ENCODE assay signal across 8 mouse cellular contexts in the genomic region with DNA sequence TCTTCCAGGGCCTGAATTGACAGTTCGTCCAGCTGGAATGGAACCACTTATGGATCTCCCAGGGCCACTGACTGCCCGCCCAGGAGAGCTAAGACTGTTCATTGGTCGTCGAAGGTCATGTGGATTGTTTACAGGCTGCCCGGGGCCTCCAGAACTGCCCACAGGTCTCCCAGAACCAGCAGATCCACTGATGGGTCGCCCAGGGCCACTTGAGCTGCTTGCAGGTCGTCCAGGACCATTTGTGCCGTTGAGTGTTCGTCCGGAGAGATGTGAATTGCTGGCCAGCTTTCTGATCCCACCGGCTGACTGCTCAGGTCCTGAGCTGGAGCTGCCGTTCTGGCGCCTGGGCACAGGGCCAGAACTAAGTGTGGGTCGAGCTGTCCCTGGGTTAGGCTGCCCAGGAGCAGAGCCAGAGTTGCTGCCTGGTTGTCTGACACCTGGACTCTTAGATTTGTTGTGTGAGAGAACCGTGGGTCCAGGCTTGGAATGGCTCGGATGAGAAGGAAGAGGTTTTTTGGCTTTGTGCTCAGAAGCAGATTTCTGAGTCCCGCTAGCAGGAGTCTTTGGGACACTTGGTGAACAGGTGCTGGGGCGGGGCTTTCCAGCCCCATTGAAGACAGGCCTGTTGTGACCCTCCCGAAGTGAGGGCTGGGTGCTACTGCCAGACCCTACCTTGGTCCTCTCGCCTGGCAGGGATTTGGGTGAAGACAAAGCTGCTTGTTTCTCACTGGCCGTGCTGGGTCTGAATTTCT. TPM values are rescaled to one million over a fixed set of nuclear protein-coding genes. Genes with fewer than 3 reads are reported as not detected.
DNase-seq lines count a peak whose midpoint lies in the region; ATAC-seq and TF ChIP-seq lines count a peak whose summit lies in the region.
"Had no signal": no experiment of that assay in that cellular context is flagged by ENCODE, and none has a peak within 500 bp of the region (broad histone marks: within the 10 kb centered on the region; RNA-seq: fewer than 3 reads in every experiment).

No protein-coding gene starts in this region.

- no peaks in the 10 kb centered on the region for H3K27me3 ChIP-seq in midbrain, postnatal 0 days (ENCODE audit: insufficient read depth, low read length)
- no peaks in the 10 kb centered on the region for H3K27me3 ChIP-seq in midbrain, embryonic 16.5 days (ENCODE audit: control insufficient read depth, insufficient read depth, low read depth, low read length)

- WGBS in midbrain, postnatal 0 days: 86% methylated on average over 21 of the region's 21 CpGs
- WGBS in midbrain, embryonic 16.5 days: 89% methylated on average over 21 of the region's 21 CpGs

- H3K9ac ChIP-seq in midbrain, postnatal 0 days (replicated peaks; ENCODE audit: low read length, poor library complexity, severe bottlenecking): no peak overlapping the region
- H3K9ac ChIP-seq in midbrain, embryonic 16.5 days (ENCODE audit: low read depth, low read length): no peak overlapping the region

- no peak overlapping the region for H3K4me3 ChIP-seq in midbrain, postnatal 0 days (ENCODE audit: low read depth, low read length)
- no peak overlapping the region for H3K4me3 ChIP-seq in midbrain, embryonic 16.5 days (ENCODE audit: low read depth, low read length)

- no peaks in the 10 kb centered on the region for H3K4me1 ChIP-seq in midbrain, postnatal 0 days (ENCODE audit: insufficient read depth, low read length)
- H3K4me1 ChIP-seq in midbrain, embryonic 16.5 days (ENCODE audit: control insufficient read depth, insufficient read depth, low read length): peaks cover 14% of the 10 kb centered on the region

- peak; percentile 51 for DNase-seq in midbrain, postnatal 0 days (ENCODE audit: low spot score)
- peak; percentile 21 to 35 for DNase-seq in gastrocnemius, adult 8-10 months (ENCODE audit: low spot score in 2 of 2)
- DNase-seq in kidney, adult 8-10 months: peak; percentile 61 to 65
- DNase-seq in right cerebral cortex, postnatal 25 days: no peak
- no peak for DNase-seq in right cerebral cortex, postnatal 4 days
- DNase-seq: lung, postnatal 10 days had no signal

- H3K36me3 ChIP-seq in midbrain, postnatal 0 days (ENCODE audit: insufficient read depth, low read length): peaks cover 39% of the 10 kb centered on the region
- peaks cover 28% of the 10 kb centered on the region for H3K36me3 ChIP-seq in midbrain, embryonic 16.5 days (ENCODE audit: control insufficient read depth, insufficient read depth, low read length)

- no peak overlapping the region for H3K27ac ChIP-seq in midbrain, postnatal 0 days (ENCODE audit: low read depth, low read length)
- H3K27ac ChIP-seq in midbrain, embryonic 16.5 days (ENCODE audit: low read length): no peak overlapping the region

- H3K4me2 ChIP-seq in midbrain, postnatal 0 days (ENCODE audit: low read depth, low read length, poor library complexity, severe bottlenecking): no peak overlapping the region
- H3K4me2 ChIP-seq in midbrain, embryonic 16.5 days (ENCODE audit: low read length): no peak overlapping the region

- TF ChIP-seq CTCF in midbrain, postnatal 0 days (IDR thresholded peaks at IDR 0.05): no peak

- no peaks in the 10 kb centered on the region for H3K9me3 ChIP-seq in midbrain, postnatal 0 days (ENCODE audit: low read length)
- no peaks in the 10 kb centered on the region for H3K9me3 ChIP-seq in midbrain, embryonic 16.5 days (replicated peaks; ENCODE audit: control insufficient read depth, low read length, poor library complexity, severe bottlenecking)

- ATAC-seq in midbrain, postnatal 0 days (ENCODE audit: low FRiP score): no peak
- ATAC-seq in midbrain, embryonic 16.5 days: no peak
- ATAC-seq in erythroblast, adult 5-6 weeks (replicated peaks; ENCODE audit: low FRiP score, poor library complexity, severe bottlenecking): no peak

RNA-seq across cellular contexts. Expression of gene Spty2d1, which starts 10.4 kb away (rescaled TPM):
- total RNA-seq in midbrain, postnatal 0 days (2014; rRNA removed): 8.8 and 10.7 TPM in 2 replicates
- polyA plus RNA-seq in midbrain, postnatal 0 days (2015; fragmentation: Nextera tagmentation; extraction: Ambion mirVana): 3.8 and 4.7 TPM in 2 replicates
- 7.4 and 8.5 TPM in 2 replicates for polyA plus RNA-seq in midbrain, embryonic 16.5 days (2015; fragmentation: Nextera tagmentation; extraction: Ambion mirVana)
- 1 to 10 TPM; 3.6 to 4.8 (median 4.3) TPM for total RNA-seq in gastrocnemius, adult 8-10 months (2022)
- 11.9 and 17.3 TPM in 2 replicates for total RNA-seq in erythroblast, adult 5-6 weeks (2015; ENCODE audit: low replicate concordance)
- total RNA-seq in erythroblast, adult 5-6 weeks (2017; ENCODE audit: low replicate concordance): 13.6 and 20.6 TPM in 2 replicates

RNA-seq across cellular contexts. Expression of gene Gm9999, which starts 14.4 kb away (rescaled TPM):
- not detected in 2 replicates for total RNA-seq in midbrain, postnatal 0 days (2014; rRNA removed)
- polyA plus RNA-seq in midbrain, postnatal 0 days (2015; fragmentation: Nextera tagmentation; extraction: Ambion mirVana): not detected in 2 replicates
- polyA plus RNA-seq in midbrain, embryonic 16.5 days (2015; fragmentation: Nextera tagmentation; extraction: Ambion mirVana): not detected in 2 replicates
- not detected for total RNA-seq in gastrocnemius, adult 8-10 months (2022)
- not detected in 2 replicates for total RNA-seq in erythroblast, adult 5-6 weeks (2015; ENCODE audit: low replicate concordance)
- total RNA-seq in erythroblast, adult 5-6 weeks (2017; ENCODE audit: low replicate concordance): not detected in 2 replicates

RNA-seq across cellular contexts. Expression of gene Uevld, which starts 39.5 kb away (rescaled TPM):
- total RNA-seq in midbrain, postnatal 0 days (2014; rRNA removed): 10.1 and 10.6 TPM in 2 replicates
- polyA plus RNA-seq in midbrain, postnatal 0 days (2015; fragmentation: Nextera tagmentation; extraction: Ambion mirVana): 3.7 TPM in 2 replicates
- polyA plus RNA-seq in midbrain, embryonic 16.5 days (2015; fragmentation: Nextera tagmentation; extraction: Ambion mirVana): 5.3 and 6.0 TPM in 2 replicates
- 10 to 100 TPM; 10.8 to 18.9 (median 12.1) TPM for total RNA-seq in gastrocnemius, adult 8-10 months (2022)
- total RNA-seq in erythroblast, adult 5-6 weeks (2015; ENCODE audit: low replicate concordance): 6.5 and 16.7 TPM in 2 replicates
- total RNA-seq in erythroblast, adult 5-6 weeks (2017; ENCODE audit: low replicate concordance): 3.9 and 5.9 TPM in 2 replicates

RNA-seq across cellular contexts. Expression of gene Tmem86a, which starts 52.6 kb away (rescaled TPM):
- 15.1 and 16.0 TPM in 2 replicates for total RNA-seq in midbrain, postnatal 0 days (2014; rRNA removed)
- polyA plus RNA-seq in midbrain, postnatal 0 days (2015; fragmentation: Nextera tagmentation; extraction: Ambion mirVana): 29.0 and 30.1 TPM in 2 replicates
- polyA plus RNA-seq in midbrain, embryonic 16.5 days (2015; fragmentation: Nextera tagmentation; extraction: Ambion mirVana): 22.9 and 24.1 TPM in 2 replicates
- 1 to 10 TPM; 4.1 to 7.5 (median 5.0) TPM for total RNA-seq in gastrocnemius, adult 8-10 months (2022)
- total RNA-seq in erythroblast, adult 5-6 weeks (2015; ENCODE audit: low replicate concordance): 3.3 and 10.0 TPM in 2 replicates
- 2.9 and 3.5 TPM in 2 replicates for total RNA-seq in erythroblast, adult 5-6 weeks (2017; ENCODE audit: low replicate concordance)

Comparison
In these comparisons a context has a peak if more than half of its experiments do, and no peak if none do; other contexts are left out.
1. DNase-seq: peak in midbrain, postnatal 0 days (single experiment), gastrocnemius, adult 8-10 months (2 of 2) and kidney, adult 8-10 months (2 of 2); none in right cerebral cortex, postnatal 25 days (single experiment) and right cerebral cortex, postnatal 4 days (single experiment).